Mouse (Mus musculus): Measurements from ENCODE around the gene Far1.
A peak's percentile ranks its signal among the peaks of the same experiment; 100 is the strongest.

Gene Far1

DNA sequence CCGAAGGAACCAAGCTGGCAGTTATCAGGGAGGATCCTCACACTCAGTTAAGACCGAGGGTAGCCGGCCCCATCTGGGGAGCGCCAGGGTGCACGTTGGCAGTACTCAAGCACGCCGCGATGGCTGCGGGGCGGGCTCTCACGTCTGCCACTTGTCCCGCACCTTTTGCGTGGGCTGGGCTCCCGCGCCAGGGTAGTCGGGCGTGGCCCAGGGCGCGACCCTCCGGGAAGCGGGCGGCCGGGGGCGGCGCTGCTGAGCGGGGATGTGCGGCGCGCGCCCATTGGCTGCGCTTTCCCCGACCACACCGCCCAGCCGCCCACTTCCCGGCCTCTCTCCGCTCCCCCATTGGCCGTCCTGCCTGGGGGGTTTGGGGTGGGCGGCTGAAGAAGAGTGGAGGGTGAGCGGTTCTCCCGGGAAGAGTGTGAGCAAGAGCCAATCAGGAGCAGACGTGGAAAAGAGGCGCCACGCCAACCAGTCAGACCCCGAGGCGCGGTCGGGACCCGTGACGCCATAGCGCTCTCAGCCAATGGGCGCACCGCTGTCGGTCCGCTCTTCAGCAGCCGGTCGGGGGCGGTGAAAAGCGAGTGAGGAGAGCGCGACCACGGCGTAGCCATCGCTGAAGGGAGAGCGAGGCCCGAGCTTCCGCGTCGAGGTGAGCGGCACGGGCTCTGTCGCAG is at the start of gene Far1:
TSS of gene Far1 (plus strand) at position 549 of the 677 bp plus-strand sequence.
- DNase-seq (ENCODE audit: low spot score) = peak; percentile 96

DNA sequence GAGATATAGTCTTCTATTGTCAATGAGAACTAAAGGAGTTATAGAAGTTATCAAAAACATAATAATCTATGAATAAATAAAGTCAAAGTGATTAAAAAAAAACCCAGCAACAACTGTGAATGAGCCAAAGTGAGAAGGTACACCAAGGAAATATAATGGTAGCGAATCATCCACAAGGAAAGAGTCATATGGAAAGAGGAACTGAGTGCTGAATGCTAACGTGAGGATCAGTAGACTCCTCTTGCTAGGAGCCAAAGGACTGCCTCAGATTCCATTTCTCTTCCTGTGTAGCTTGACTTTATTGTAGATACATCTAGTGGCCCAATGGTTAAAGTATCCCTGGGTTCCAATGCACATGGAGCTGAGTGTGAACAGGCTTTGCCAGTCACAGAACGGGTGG is 45.3 kb upstream of the Far1 start:
- DNase-seq (ENCODE audit: low spot score) = no peak

DNA sequence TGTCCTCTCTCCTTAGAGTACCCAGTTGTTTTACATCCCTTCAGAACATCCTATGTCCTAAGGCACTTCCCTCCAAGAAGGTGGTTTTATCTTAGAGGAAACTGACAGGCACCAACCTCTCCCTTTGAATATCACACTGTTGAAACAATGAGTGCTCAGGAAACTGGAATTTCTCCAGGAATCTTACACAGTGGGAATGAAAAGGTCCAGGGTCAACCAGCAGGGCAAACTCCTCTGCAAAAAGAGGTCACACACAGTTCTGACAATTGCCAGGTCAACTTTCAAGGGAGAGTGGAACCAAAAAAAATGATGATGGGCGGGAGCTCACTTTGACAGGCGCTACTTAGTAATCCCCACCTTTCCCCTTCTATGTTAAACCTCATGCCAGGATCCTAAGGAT is 43.0 kb upstream of the Far1 start:
- no peak for DNase-seq (ENCODE audit: low spot score)

DNA sequence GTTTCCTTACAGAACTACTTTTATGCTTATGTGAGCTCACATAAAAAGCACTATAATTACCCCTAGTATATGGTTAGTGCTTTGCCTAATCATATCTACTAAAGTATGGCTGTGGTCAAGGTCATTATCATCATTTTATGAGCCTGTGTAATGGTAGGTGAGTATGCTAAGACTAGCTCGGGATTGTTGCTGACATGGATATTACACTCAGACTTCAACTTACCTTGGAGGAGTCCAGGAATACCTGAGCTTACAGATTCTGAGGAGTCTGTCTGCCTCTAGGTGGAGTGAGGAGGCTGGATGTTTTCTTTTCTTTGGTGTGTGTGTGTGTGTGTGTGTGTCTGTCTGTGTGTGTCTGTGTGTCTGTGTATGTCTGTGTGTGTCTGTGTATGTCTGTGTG is 42.0 kb upstream of the Far1 start:
- DNase-seq (ENCODE audit: low spot score) = no peak

DNA sequence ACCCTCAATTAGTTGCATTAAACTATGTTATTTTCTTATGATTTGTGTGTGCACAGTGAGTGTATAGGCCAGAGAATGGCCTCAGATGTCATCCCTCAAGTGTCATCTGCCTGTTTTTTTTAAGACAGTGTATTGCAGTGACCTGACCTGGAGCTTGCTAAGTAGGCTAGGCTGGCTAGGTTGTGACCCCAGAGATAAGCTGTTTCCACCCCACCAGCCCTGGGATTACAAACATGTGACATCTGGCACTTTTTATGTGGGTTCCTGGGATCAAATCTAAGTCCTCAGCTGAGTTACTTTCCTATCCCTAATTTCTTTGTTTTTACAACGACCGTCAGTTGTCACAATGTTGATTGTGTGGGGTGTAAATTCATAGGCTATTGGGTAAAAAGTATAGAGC is 17.8 kb upstream of the Far1 start:
- DNase-seq (ENCODE audit: low spot score) = no peak

DNA sequence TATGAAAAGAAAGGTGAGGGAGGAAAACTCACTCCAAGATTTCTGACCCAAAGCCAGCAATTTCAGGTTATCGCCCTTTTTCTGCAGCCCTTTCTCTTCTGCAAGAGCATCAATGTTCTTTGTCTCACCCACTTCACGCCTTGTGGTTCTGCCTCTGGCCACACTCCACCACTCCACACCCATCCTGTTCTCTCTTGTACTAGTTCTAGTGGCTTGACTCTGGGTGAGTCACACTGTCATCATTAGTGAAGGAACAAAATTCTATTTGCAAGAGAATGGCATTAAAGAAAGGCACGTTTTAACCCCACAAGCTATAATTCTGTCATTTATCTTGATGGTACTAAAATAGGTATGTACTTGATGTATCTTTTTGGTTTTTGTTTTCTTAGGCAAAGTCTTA is 15.2 kb upstream of the Far1 start:
- no peak for DNase-seq (ENCODE audit: low spot score)

DNA sequence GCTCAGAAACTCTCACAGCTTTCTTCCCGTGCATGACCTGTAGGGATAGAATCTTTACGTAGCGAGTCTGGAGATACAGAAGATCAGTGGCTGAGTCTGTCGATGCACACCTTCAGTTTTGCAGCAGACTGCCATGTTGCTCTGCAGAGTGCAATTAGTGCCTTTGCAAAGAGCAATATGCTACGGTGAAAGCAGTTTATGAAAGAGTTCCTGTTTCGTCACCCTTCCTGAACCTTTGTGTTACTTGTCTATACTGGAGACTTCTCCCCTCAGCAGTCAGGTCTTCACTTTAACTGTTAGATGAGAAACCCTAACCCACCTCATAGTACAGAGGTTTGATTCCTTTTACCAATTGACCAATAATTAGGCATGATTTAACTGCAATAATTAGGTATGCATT is 13.8 kb upstream of the Far1 start:
- DNase-seq (ENCODE audit: low spot score) = no peak

DNA sequence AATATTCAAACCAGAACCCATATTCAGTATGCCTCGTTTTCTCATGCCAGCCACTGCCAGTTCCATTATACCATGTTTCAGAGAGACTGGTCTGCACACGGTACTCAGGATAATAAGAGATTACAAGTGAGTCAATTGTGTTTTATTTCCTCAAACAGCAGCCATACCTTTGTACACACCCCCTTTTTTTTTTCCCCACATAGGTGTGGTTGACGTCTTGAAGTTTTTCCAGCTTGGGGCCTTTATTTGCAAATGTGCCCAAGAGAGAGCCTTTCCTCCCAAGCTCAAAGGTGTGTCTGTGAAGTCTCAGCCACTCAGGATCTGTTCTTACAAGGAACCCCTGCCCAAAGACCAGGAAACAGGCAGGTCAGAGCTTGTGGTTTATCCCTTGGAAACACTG is 11.2 kb upstream of the Far1 start:
- no peak for DNase-seq (ENCODE audit: low spot score)

DNA sequence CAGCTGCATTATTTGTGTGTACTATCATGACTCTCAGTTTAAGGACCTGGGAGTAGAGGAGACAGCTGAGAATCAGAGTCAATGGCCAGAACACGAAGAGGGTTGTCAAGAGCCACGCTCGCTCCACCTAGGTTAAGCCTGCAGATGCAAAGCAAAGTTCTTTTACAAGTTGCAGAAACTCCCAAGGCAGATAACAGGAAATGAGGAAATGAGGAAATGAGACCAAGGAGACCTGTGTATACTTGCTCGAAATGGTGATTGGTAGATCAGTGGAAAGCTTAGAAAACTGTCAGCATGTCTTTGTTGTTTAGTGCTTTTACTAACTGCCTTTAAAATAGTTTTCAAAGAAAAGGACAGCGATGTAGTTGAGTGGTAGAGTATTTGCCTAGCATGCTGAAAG is 8.6 kb upstream of the Far1 start:
- no peak for DNase-seq (ENCODE audit: low spot score)

DNA sequence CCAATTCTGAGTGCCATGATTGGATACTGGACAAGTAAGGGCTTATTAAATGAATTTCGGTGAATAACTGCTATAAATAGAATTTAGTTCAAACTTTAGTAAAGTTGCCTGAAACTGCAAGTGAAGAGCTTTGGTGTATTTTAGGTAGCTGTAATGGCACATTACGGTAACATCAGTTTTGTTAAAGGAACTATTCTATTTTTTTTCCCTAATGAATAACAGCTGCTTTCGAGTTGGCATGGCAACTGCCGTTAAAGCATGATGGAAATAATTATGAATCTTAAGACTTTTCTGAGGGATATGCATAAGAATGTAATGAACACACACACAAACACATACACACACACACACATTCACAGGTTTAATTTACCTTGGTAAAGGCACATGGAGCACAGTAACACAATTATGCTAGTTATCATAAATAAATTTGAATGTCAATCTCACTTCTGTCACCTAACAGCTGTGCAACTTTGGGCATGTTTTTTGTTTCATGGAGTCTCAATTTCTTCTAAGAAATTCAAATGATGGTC is 8.1 kb upstream of the Far1 start:
- no peak for DNase-seq (ENCODE audit: low spot score)

DNA sequence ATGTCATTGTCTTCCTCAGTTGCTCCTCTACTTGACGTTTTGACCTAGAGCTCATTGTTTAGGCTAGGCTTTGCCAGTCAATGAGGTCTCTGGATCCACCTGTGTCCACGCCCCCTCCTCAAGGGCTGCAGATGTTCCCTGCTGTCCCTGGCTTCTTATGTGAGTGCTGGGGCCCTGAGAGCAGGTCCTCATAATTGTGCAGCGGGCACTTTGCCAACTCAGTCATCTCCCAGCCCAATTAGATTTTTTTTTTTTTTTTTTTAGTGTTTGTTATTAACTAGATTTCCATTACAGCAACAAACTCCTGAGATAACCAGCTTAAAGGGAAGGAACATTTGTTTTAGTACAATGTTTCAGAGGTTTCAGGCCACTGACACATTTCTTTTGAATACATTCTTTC is 5.8 kb upstream of the Far1 start:
- no peak for DNase-seq (ENCODE audit: low spot score)

DNA sequence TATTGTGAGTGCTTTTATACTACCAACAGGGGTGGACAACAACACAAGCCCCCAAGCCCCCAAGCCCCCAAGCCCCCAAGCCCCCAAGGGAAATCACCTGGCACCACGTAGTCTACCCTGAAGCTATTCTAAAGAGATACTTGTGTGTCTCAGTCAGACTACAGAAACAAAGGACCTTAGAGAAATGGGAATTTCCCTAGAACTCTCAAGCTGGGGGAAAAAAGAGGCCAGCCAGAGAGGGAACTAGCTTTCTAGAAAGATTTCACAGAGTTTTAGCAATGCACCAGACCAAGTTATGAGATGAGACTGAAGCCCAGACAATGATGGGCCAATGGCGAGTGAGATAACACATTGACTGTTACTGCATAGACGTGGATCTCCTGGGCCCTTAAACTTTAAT is 2.2 kb upstream of the Far1 start:
- DNase-seq (ENCODE audit: low spot score) = no peak

DNA sequence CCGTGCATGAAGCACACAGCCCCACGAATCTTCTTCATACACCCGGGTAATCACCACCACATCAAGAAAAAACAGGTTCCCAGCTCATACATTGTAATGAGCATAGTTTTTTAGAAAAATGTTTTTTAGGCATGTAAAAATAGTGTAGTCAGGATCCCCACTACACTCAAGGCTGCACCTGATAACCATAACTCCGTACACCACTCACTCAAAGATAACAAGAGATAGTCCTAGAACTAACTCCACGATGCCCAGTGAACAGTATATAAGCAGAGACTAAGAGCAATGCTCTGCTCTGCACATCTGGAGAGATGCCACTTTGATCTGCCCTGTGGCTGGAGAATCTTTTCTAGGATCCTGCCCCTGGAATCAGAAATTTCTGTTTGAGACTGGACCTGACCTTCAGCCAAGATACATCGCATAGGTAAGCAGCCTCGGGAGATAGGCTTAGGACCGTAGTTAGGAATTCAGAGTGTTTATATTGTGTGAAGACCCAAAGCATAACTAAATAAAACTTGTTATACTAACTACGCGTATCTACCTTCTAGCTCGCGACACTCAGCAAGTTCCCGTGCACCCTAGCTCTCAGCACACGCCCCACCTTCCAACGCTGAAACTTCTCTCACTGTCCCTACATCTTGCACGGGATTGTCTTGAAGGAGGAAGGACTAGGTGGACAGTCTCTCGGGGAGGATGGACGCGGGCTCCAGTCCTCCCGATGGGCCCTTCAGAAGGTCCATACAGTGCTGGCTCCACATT is 928 bp upstream of the Far1 start:
- no peak for DNase-seq (ENCODE audit: low spot score)

DNA sequence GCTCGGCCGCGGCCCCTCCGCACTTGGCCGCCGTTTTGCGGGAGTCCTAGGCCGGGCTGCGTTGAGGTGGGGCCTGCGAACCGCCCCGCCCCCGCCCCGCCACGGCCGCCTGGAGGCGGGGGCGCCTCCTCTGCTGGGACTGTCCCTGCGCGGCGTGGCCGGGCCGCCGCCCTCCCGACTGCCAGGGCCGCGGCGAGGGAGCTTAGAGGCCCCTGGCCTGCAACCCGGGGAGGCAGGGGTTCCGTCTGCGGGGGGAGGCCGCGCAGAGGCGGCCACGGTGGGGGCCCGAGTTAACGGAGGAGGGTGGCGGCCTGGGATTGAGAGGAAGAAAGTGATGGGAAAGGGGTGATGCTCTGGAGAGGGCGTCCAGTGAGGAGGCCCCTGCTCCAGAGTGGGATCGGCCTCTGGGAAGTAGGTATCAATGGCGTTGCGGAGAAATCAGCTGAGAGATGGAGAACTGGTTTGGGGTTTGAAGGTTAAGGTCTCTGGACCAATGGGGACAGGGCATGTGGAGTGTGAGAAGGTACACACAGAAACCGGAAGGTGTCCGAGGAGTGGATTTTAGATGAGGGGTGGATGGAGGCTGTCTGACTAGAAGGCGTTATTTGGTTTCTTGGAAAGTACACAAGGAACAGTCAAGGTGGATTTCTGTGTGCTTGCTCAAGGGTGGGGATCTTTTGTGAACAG is 472 bp downstream of the Far1 start:
- peak; percentile 43 for DNase-seq (ENCODE audit: low spot score)

DNA sequence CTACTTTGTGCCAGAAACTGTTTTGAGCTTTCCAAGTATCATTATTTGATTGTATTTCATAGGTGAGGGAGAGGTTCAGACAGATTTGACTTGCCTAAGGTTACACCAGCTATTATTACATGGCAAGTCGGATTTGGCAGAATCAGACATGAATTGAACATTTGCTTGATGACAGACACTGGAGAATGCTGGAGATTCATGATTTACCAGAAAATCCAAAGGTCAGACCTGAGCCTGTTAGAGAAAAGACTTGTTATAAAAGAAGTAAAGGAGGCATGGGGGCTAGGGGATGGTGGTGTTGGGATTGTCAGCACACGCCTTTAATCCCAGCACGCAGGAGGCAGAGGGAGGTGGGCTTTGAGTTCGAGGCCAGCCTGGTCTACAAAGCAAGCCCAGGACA is 2.2 kb downstream of the Far1 start:
- no peak for DNase-seq (ENCODE audit: low spot score)

DNA sequence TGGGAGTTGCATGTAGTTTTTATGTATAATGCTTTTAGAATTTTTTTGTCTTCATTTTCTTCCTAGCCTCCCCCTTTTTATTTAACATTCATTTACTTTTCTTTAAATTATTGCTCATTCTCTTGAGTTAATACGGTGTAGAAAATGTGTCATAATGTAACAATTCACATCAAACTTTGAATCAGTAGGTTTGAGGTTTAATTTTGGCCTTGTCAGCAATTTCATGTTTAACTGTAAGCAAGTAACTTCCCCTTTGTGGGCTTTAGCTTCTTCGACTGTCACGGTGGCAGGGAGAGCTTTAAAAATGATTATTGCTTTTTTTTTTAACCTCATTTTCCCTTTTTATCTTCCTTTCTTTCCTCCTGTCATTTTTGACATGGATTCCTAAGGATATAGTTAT is 4.8 kb downstream of the Far1 start:
- DNase-seq (ENCODE audit: low spot score) = no peak

DNA sequence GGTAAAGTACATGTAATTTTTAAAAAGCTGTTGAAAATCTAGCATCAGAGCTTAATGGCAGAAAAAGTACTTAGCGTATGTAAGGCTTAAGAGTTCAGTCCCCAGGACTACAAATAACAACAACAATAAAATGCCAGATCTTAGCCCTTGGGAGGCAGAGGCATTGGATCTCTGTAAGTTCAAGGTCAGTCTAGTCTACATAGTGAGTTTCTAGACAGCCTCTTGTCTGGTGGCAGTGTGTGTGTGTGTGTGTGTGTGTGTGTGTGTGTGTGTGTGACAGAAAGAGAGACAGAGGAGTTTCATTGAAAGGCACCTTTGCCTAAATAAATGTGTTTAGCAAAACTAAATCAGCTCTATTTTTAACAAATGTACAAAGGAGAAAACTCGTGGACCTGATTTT is 5.3 kb downstream of the Far1 start:
- no peak for DNase-seq (ENCODE audit: low spot score)

DNA sequence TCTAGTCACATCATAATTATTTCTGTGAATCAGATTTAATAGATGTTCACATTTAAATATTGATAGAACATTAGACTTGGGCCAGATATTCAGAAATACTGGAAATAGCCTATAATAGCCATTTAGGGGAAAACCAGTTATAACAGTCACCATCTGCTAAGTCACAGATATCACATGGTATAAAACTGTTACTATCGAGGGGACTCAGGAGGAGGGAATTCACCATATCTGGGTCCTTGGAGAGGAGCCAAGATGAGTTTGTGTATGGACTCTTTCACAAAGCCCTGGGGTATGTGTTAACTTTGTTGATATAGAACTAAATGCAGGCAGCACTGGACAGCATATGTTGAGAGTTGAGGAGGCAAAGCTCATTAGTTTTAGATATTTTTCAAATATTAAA is 29.5 kb downstream of the Far1 start:
- DNase-seq (ENCODE audit: low spot score) = no peak

DNA sequence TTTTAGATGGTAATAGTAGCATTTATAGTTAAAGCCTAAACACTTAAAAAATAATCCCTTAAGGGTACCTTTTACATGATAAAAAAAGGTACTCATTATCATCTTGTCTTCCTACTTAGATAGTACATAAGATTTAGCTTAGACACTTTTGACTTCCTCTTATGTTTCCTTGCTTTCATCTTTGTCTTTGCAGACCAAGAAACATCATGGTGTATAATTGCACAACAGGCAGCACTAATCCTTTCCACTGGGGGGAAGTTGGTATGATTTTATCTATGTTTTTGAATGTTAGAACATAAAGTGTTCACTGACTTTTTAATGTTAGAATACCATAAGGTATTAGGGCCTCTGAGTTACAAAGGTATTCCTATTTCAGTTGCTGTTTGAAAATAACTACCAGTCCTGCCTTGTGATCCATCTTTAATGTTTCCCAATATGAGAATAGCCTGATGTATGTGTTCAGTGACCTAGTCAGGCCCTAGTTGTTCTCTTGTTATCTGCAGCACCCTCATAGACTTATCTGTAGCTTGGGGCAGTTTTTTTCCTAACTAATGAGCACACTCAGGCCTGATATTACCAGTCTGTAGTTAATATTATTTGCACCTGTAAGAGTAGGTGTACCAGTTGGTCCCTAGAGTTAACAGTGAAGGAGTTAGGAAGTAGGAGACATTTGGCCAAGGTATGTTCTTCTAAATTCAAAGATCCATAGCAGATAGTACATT is 38.3 kb downstream of the Far1 start:
- no peak for DNase-seq (ENCODE audit: low spot score)

DNA sequence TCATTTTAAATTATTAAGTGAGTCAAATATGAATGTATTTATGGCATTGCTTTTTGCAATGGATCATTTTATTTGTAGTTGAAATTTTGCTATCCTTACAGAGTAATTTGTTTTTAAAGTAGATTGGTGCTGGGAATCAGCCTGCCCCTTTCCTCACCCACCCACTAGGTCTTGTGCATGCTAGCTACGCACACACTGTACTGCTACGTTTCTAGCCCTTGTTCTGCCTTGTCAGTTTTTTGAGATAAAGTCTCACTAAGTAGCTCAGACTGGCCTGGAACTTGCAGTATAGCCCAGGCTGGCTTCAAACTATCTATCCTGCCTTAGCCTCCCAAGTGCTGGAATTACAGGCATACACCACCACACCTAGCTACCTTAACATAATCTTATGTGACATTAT is 38.9 kb downstream of the Far1 start:
- DNase-seq (ENCODE audit: low spot score) = no peak

DNA sequence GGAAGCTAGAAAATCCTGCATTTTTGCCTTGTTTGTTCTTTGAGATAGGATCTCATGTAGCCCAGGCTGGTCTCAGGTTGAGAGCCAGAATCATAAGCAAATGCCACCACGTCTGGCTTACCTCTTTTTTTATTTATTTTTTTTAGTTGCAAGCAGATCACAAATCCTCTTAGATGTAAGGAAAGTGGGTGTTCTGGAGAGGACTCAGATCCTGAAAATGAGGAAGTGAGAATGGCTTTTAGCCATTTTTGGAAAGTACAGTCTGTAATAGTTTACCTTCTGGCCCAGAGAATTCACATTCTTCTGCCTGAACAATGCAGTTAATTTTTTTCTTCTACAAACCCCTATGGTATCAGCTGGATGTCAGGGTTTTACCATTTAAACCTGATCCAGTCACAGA is 42.5 kb downstream of the Far1 start:
- no peak for DNase-seq (ENCODE audit: low spot score)

DNA sequence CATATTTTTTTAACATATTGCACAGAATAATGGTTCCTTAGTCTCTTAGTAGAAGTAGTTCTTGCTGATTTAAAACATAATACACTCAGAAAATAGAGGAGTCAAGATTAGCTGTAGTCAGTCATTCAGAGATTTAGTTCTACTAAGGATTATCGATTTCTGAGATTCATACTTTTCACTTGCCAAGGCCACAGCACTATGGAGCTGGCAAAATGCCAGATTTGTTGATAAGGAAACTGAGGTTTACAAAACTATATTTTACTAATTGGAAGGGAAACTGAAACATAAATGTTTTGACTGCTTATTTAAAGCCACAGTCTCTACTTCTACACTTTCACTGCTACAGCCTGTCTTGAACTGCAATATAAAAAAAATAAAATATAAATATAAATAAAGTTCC is 53.3 kb downstream of the Far1 start:
- no peak for DNase-seq (ENCODE audit: low spot score)

DNA sequence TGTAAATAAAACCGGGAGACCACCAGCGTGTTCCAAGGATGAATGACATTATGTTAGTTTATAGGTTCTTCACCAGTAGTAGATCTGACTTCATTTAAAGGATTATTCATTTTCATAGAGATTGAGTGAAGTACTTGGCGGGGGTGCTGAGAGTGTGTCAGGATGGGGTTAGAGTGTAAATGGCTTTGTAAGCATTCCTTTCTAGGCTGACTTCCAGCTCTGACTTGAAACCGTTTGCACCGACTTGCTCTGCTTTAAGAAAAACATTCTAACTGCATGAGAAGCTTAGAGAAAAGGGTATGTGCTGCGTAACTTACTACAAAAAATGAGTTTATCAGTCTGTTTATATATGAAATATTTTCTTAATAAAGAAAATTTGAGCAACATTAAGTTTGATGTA is 57.5 kb downstream of the Far1 start:
- DNase-seq (ENCODE audit: low spot score) = no peak

Data from T-cell, adult 2 months (primary cell).